Comparison of ENCODE assay signal across 1 mouse cellular context in genomic region chr6:34384110-34384661, GRCm38 (mm10).
TF ChIP-seq lines count a peak whose summit lies in the region.

Gene Akr1b10 (plus strand): TSS chr6:34384218.

TF ChIP-seq in CH12.LX, 34 proteins besides CTCF, POLR2A, EP300 and RAD21 (continued from another document):
- peak; percentile 99 for TF ChIP-seq CHD1 (IDR thresholded peaks at IDR 0.05; ENCODE audit: low read depth, low read length)
- peak; percentile 90 for TF ChIP-seq TCF12 (IDR thresholded peaks at IDR 0.05; ENCODE audit: low read depth, low read length)
- peak; percentile 89; the same call in 1 of the 2 replicates for TF ChIP-seq POLR2AphosphoS2 (IDR thresholded peaks at IDR 0.05; ENCODE audit: low read depth, low read length)
- TF ChIP-seq RCOR1 (conservative IDR thresholded peaks at IDR 0.05; ENCODE audit: low read depth, low read length): no peak
- TF ChIP-seq ZC3H11A (IDR thresholded peaks at IDR 0.05; ENCODE audit: low read depth, low read length): no peak
- peak; percentile 85 for TF ChIP-seq ELF1 (IDR thresholded peaks at IDR 0.05; ENCODE audit: low read depth, low read length)
- no peak for TF ChIP-seq ZKSCAN1 (IDR thresholded peaks at IDR 0.05; ENCODE audit: borderline replicate concordance, low read depth, low read length)
- peak; percentile 52; the same call in 1 of the 2 replicates for TF ChIP-seq NRF1 (IDR thresholded peaks at IDR 0.05; ENCODE audit: low read depth, low read length)
